Mouse (Mus musculus) cerebellum, adult 9-10 months (tissue): ENCODE results near the gene Pdcd10.
A peak's percentile ranks its signal among the peaks of the same experiment; 100 is the strongest.

Source experiments
- DNase-seq: peaks from one replicate; pipeline ENCODE4 v3.0.0; 2022

Pdcd10 gene

DNA sequence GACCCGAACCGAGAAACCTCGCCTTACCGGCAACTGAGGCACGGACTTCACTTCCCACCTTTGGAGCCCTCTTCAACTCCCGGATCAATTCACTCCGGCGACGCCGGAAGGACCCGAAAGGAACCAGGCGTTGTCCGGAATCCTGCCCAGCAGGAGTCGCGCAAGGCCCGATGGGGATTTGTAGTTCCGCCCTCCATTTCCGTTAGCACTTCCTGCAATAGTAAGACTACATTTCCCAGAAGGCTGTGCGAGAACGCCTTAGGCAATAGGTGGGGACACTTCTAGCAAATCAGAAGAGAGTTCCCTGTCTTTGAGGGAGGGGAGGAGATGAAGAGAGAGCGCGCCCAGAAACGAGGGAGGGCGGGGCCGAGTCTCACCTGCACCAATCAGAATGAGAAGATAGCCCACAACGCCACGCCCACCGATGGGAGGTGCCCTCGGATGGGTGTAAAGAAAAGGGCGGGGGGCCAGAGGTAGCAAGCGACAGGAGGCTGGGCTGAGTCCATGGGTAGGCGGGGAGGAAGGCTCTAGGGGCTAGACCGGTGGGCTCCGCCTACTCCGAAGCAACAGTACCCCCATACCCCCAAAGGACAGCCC lies at the start of gene Pdcd10:
Pdcd10 (minus strand) TSS at position 162 of the 597 bp plus-strand sequence.
- peak; percentile 100 for DNase-seq

DNA sequence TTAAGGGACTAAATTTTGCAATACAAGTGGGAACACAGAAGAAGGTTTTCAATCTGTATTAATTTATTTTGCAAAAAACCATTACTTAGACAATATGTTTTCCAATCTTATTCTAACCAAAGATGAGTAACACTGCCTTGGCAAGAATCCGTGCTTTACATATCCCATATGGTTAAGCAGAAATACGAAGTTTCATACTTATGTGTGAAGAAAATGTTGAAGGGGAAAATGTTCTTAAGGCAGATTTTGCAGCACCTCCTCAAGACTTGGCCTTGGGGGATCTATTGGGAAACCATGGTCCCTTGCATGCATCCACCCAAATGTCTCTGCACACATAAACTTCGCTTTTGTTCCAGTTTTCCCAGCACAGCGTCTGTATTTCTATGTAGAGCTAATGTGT lies 28.2 kb upstream of the Pdcd10 start:
- no peak for DNase-seq

DNA sequence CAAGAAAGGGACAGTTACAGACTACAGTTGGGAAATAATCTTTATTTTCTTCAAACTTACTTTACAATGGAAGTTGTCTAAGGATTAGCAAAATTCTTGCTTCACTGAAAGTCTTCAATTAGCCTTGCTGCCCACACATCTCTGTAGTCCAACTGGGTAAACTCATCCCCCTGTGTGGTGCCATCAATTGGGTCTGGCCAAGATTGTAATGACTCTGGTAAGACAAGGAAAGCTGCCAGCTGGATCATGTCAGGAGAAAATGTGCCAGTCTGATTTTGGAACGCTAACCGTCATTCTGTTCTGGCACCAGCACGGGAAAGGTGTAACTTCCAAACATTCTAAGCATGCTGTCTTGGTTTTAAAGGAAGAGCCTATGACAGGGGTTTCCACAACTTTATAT lies 26.6 kb upstream of the Pdcd10 start:
- DNase-seq, result peak; percentile 83

- no peak for DNase-seq
Measured at GRCm38 (mm10) chr3:75579352-75579751, 22.7 kb upstream of the Pdcd10 start.

DNA sequence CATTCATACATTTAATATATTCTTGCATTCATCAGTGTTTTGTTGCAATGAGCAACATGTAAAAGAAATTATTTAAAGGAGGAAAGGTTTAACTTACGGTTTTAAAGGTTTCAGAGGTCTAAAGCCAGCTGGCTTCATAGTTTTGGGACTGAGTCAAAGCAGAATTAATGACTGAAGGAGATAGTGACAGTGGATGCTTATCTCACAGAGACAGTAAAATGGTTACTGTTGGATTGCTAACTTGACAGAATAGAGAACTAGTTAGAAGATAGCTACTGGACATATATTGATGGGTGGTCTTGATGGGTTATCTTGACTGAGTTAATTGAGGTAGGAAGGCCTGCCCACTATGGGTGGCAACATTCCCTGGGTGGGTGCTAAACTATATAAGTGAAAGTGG lies 18.9 kb upstream of the Pdcd10 start:
- DNase-seq, result no peak

DNA sequence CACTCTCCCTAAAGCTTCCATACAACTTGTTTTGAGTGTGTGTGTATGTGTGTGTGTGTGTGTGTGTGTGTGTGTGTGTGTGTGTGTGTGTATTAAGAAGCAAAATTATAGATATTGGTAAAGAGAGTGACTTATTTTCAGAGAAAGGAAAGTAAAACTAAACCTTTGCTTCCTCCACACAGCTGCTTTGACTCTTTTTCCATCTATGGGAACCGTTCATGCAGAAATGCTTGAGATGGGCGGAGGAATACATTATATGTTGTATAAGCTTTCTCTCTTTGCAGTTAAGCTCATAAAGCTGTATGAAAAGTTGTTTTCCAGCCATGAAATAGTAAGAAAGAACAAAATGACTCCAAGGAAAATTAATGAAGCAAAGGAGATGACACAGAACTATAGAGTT lies 17.4 kb upstream of the Pdcd10 start:
- no peak for DNase-seq

- DNase-seq, result peak; percentile 97
Measured at GRCm38 (mm10) chr3:75557292-75557691, 636 bp upstream of the Pdcd10 start, which contains the start of gene Serpini1. TSS of gene Serpini1 (plus strand) at chr3:75557547.

- DNase-seq, result no peak
Measured at GRCm38 (mm10) chr3:75556121-75556694, 448 bp downstream of the Pdcd10 start.

DNA sequence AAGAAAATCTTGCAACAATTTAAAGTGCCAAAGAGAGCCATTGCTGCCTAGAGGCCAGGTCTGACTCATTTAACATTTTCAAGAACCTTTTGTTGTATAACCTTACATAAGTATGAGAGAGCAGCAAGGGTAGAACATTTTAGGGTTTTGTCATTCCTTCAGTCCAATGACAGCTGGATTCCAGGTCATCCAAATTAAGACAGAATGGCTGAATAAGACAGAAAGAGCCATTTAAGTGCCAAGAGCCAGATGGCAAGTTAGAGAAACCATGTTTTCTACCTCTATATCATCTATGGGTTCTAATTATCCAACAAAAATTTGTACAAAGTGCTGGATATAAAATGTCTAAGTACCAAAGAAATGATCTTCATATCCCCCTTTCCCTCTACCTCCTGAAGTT lies 5.4 kb downstream of the Pdcd10 start:
- peak; percentile 46 for DNase-seq

DNA sequence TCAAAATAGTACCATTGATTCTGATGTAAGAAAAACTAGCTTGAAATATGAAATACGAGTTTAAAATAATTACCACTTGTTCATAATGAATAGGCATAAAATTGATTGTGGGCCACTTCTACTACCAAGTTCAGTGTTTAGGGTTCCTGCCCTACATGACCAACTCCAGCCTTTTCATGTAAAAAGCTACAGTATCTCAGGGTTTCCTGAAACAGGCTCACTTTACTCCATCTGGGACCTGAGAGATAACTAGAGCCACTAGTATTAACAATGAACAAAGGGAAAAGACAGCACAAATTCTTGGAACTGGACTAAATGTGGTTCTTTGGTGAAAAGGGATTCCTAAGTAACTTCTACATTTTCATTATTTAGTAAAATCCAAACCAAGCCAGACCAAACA lies 12.4 kb downstream of the Pdcd10 start:
- no peak for DNase-seq

DNA sequence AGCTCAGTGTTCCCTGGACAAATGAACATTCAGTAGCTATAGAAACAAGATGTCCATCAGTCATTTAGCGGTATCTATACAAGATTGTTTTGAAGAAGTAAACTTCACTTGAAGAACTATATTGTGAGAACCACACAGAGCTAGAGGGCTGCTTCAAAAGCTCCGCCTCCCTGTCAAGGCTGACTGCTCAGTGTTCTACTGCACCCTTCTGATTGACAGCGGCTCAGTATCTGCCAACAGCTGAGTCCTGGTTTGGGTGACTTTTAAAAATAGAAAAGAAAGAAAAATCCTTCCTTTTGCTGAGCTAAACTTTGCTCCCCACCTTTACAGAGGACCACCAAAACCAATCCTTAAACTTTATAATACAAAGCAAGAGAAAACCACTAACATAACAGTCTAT lies 13.8 kb downstream of the Pdcd10 start:
- DNase-seq, result no peak

- no peak for DNase-seq
Measured at GRCm38 (mm10) chr3:75541259-75541658, 15.4 kb downstream of the Pdcd10 start.

GRCm38 (mm10) chr3:75534045-75534834 lies 22.4 kb downstream of the Pdcd10 start:
- no peak for DNase-seq

GRCm38 (mm10) chr3:75531074-75531473 lies 25.6 kb downstream of the Pdcd10 start:
- no peak for DNase-seq

- DNase-seq, result no peak
Measured at GRCm38 (mm10) chr3:75522527-75522926, 34.1 kb downstream of the Pdcd10 start.

GRCm38 (mm10) chr3:75521314-75521713 lies 35.3 kb downstream of the Pdcd10 start:
- DNase-seq, result no peak

DNA sequence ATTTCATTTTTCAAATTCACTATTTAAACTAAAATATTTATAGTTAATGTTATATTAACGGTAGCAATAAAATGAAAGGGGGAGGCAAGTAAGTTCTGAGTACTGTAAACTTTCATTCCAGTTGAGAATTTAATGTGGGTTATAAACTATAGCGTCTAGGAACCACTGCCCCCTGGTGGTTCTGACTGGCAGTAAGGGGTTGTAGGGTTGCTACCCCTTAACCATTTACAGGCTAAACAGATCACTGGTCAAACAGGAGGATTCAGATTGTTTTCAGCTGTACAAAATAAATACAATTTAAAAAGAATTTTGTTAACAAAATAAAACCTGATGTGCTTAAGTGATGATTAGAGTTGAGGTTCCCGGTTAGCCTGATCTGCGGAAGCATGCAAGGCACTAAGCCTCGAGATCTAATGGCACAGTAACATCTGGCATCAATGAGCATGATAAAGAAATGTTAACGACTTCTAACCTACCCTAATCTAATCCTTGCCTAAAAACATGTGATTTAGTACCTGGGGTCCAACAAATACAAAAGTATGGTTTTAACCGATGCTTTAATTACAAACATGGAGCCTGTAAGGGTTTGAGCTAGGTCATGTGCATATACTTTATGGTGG lies 38.9 kb downstream of the Pdcd10 start:
- peak; percentile 12 for DNase-seq

- DNase-seq, result no peak
Measured at GRCm38 (mm10) chr3:75498961-75499960, 57.4 kb downstream of the Pdcd10 start.

- no peak for DNase-seq
Measured at GRCm38 (mm10) chr3:75492913-75493312, 63.7 kb downstream of the Pdcd10 start.

DNA sequence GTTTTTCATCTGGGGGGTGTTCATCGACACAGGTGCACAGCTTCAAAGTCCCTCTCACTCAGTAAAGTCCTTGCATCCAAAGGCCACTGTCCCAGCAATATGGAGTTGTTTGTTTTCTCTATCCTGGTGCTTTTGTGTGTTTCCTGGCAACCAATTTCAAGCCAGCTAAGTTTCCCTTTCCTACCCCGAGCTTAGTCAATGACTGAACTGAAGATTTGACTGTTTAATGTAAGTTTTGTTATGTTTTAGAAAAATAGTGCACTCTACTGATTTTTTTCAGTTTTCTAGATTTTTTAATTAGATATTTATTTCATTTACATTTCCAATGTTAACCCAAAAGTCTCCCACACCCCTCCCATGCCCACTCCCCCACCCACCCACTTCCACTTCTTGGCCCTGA lies 74.6 kb downstream of the Pdcd10 start, which contains the start of gene Wdr49:
Wdr49 (minus strand) TSS at position 101 of the 400 bp plus-strand sequence.
- no peak for DNase-seq

- DNase-seq, result no peak
Measured at GRCm38 (mm10) chr3:75475106-75475505, 81.5 kb downstream of the Pdcd10 start.

DNA sequence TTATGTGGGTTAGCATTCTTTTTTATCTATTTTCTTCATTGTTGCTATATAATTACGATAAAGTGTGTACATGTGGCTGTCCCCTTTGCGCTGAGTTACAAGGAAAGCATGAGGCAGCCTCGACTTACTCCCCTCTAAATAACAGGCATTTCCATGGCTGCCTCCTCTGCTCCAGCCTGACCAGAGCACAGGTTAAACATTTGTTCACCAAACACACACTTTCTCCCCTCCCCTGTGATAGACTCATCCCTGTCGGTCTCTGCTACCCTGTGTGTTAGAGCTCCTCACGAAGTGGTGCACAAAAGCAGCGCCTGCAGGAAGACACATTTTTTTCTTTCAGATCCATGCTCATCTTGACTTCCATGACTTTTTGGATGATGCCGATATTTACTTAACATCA lies 82.0 kb downstream of the Pdcd10 start:
- no peak for DNase-seq
